Mouse (Mus musculus) bone marrow, adult 2 months (tissue): ENCODE data around the gene Mrps34.

ENCODE experiments used
- CTCF ChIP-seq: fragments of 200-500 bp; IDR thresholded peaks from 2 replicates; pipeline ENCODE4 v1.5.1; 2011; ENCODE audit warnings: low read length, control low read depth; ENCODE audit not compliant: control insufficient read depth, insufficient read depth
- POLR2A ChIP-seq: fragments of 200-500 bp; IDR thresholded peaks from 2 replicates; pipeline ENCODE4 v1.6.1; 2011; ENCODE audit warnings: low read depth, mild to moderate bottlenecking, control low read depth, low read length, borderline replicate concordance; ENCODE audit not compliant: control insufficient read depth

DNA sequence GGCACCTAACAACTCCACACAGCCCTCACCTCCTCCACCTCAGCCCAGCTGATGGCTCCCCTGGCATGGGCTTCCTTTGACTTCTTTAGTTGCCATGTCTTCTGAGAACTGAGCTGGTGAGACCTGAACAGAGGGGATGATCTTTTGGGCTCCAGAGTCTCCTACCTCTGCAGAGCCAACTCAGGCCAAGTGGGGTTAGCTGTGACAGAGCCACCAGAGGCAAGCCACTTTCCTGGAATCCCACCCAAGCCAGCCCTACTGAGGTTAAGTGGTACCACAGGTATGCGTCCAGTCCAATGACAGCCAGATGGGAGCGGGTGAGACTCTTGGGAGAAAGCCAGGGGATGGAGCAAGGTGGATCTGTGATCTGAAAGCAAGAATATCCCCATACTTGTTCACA, 1.6 kb upstream of the Mrps34 start:
- no peak for TF ChIP-seq CTCF
- no peak for TF ChIP-seq POLR2A
